Mouse (Mus musculus) hindbrain, embryonic 14.5 days (tissue): ENCODE measurements at regions not wholly inside any gene's neighbourhood (a gene's known extent, or its start where the extent isn't known, plus 50 kb on each side); places are given as distances from the start of the nearest gene placed in this dataset.

Experiments
- ATAC-seq: fragments of 200-750 bp; cut with Nextera tagmentation; 2 replicates; pipeline ENCODE4 v1.8.0; 2017; ENCODE audit warnings: moderate number of reproducible peaks, mild to moderate bottlenecking, moderate TSS enrichment, moderate library complexity; ENCODE audit not compliant: low FRiP score
- DNase-seq: peaks from one replicate; pipeline ENCODE4 v3.0.0-alpha.2; 2015; ENCODE audit warnings: low spot score
- H3K27ac ChIP-seq: fragments of 300-500 bp; sonication (generic); 2 replicates; pipeline ENCODE4 v1.5.1; 2014; ENCODE audit warnings: mild to moderate bottlenecking, moderate library complexity
- H3K27me3 ChIP-seq: fragments of 300-500 bp; sonication (generic); 2 replicates; pipeline ENCODE4 v1.6.1; 2014; ENCODE audit warnings: mild to moderate bottlenecking, low read length, mixed read lengths; ENCODE audit not compliant: control insufficient read depth, insufficient read depth
- H3K36me3 ChIP-seq: fragments of 300-500 bp; sonication (generic); replicated peaks from 2 replicates; pipeline ENCODE4 v1.6.1; 2014; ENCODE audit not compliant: control insufficient read depth, insufficient read depth
- H3K4me1 ChIP-seq: fragments of 300-500 bp; sonication (generic); replicated peaks from 2 replicates; pipeline ENCODE4 v1.6.1; 2014; ENCODE audit warnings: antibody characterized with exemption, low read length, mixed read lengths; ENCODE audit not compliant: control insufficient read depth, insufficient read depth
- H3K4me2 ChIP-seq: fragments of 300-500 bp; sonication (generic); replicated peaks from 2 replicates; pipeline ENCODE4 v1.6.1; 2014; ENCODE audit warnings: mild to moderate bottlenecking, moderate library complexity
- H3K4me3 ChIP-seq: fragments of 300-500 bp; sonication (generic); replicated peaks from 2 replicates; pipeline ENCODE4 v1.5.1; 2014; ENCODE audit warnings: mild to moderate bottlenecking, low read length
- H3K9ac ChIP-seq: fragments of 300-500 bp; sonication (generic); 2 replicates; pipeline ENCODE4 v1.6.1; 2014
- H3K9me3 ChIP-seq: fragments of 300-500 bp; sonication (generic); 2 replicates; pipeline ENCODE4 v1.6.1; 2016; ENCODE audit warnings: low read length; ENCODE audit not compliant: control insufficient read depth
- WGBS: fragments of 180-500 bp; shearing (Covaris S2); extraction: QIAGEN DNeasy Blood & Tissue Kit; methylation state at CpG from one replicate; pipeline ENCODE4 v1.1.7; 2014; 5-methylcytosine and 5-hydroxymethylcytosine counted together

DNA sequence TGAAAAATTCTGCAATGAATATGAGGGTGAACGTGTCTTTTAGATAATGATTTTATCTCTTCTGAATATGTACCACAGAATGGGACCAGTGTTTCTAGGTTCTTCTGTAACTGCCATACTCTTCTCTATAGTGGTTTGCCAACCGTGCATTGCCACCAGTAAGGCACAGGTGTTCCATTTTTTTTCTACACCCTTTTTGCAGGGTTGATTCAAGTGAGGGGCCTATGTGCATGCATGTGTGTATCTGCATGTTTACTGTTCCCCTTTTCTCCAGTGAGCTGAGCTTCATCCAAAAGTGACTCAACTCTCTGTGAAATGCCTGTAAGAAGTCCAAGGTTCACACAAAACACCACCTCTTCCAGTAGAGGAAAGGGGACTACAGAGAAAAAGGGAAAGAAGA lies 467.7 kb downstream of the Gsdmc2 start:
- 88% methylated on average over 2 of the region's 2 CpGs for WGBS
- Histone ChIP-seq H3K36me3 (no peaks in the 10 kb centered on the region), H3K4me3 (no peak overlapping the region), H3K27ac (no peak overlapping the region), H3K9me3 (no peaks in the 10 kb centered on the region), H3K4me2 (no peak overlapping the region), H3K9ac (no peak overlapping the region), H3K4me1 (no peaks in the 10 kb centered on the region), H3K27me3 (no peaks in the 10 kb centered on the region)
- DNase-seq: no peak
- ATAC-seq: no peak

DNA sequence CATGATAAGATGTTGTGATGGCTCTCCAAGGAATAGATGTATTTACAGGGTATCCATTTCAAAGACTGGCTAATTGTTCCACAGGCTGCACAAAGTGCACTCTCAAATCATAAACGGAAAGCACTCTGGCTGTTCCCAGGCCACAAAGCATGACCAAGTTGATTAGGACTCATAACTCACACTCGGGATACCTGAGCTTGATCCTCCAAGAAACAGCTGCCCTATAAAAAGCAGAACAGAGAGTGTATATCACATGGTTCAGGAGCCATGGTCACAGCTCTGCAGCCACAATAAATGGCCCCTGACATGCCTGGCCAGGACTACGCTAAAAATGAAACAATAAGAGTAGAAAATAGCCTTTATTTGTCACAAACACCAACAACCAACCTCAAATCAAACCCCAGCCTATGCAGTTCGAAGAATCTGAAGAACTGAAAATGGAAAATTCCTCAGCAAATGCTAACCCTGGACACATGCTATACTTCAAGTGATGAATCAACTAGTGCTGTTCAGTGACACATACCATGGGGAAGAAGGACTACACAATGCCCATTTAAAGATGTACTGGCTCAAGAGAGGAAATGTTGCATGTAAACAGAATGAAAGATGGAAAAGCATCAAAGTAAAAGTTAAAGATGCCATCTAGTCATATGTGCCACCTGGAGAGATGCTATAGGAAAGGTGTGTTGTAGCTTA lies 473.5 kb downstream of the Gsdmc2 start:
- no peak overlapping the region for H3K4me3 ChIP-seq
- no peaks in the 10 kb centered on the region for H3K27me3 ChIP-seq
- no peak for DNase-seq
- H3K4me2 ChIP-seq: no peak overlapping the region
- no peaks in the 10 kb centered on the region for H3K9me3 ChIP-seq
- no peak for ATAC-seq
- no peak overlapping the region for H3K27ac ChIP-seq
- 78% methylated on average over 4 of the region's 4 CpGs for WGBS
- H3K4me1 ChIP-seq: no peaks in the 10 kb centered on the region
- no peak overlapping the region for H3K9ac ChIP-seq
- H3K36me3 ChIP-seq: no peaks in the 10 kb centered on the region

DNA sequence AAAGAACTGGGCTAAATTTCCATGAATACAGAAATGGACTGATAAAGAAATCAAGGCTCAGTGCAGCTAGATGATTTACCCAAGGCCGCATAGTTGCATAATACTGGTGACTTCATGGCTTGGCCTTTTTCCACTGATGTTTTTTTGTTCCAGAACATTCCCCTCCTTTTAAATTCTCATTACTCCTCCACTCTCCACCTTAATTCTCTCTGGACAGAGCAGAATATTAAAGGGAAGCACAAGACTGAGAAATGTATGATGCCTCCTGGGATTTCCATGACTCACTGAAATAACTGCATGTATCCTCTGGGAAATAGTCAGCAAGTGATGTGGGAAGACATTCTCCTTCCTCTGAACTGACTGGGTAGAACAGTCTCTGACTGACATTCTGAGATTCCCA lies 480.5 kb downstream of the Gsdmc2 start:
- Histone ChIP-seq H3K27ac (no peak overlapping the region), H3K36me3 (no peaks in the 10 kb centered on the region), H3K4me2 (no peak overlapping the region), H3K4me3 (no peak overlapping the region), H3K27me3 (no peaks in the 10 kb centered on the region), H3K4me1 (no peaks in the 10 kb centered on the region), H3K9ac (no peak overlapping the region), H3K9me3 (no peaks in the 10 kb centered on the region)
- 92% methylated on average over 1 of the region's 1 CpGs for WGBS
- no peak for ATAC-seq
- DNase-seq: no peak

DNA sequence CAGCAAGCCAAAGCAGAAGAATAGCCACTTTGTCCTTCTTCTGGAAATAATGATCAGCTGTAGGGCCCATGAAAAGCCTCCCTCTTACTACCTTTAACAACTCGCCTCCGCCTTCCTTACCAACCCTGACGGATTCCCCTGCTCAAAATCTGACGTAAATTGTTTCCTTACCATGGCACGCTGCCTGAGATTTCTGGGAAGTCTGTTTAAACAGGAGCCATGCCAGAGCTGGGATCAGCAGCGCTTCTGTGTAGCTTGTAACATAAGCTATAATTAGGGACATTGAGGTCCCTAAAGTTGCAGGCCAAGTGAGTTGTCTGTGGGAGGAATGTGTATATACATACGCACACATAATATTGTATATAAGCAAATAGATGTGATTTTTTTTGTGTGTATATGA lies 484.6 kb downstream of the Gsdmc2 start:
- DNase-seq (no peak), ATAC-seq (no peak)
- Histone ChIP-seq H3K27ac (no peak overlapping the region), H3K36me3 (no peaks in the 10 kb centered on the region), H3K4me1 (no peaks in the 10 kb centered on the region), H3K9ac (no peak overlapping the region), H3K27me3 (no peaks in the 10 kb centered on the region), H3K4me3 (no peak overlapping the region), H3K9me3 (no peaks in the 10 kb centered on the region), H3K4me2 (no peak overlapping the region)
- 81% methylated on average over 7 of the region's 7 CpGs for WGBS

DNA sequence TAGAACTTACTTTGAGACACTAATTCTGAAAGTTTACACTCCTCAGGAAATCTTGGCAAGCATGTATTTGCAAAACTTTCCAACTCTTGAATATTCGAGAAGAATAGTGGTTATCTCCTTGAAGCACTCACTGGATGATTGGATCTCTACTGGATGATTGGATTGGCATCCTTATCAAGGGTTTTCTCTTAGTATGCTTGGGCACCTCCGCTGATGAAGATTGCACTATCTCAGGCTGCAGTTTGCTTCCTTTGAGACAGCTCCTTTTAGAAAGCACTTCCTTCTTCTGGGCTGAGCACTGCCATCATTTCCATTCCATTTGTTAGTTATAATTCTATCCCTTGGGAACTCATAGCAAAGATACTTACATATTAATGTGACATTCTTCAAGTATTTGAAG lies 503.2 kb downstream of the Gsdmc2 start:
- Histone ChIP-seq H3K4me3 (no peak overlapping the region), H3K36me3 (no peaks in the 10 kb centered on the region), H3K4me1 (no peaks in the 10 kb centered on the region), H3K4me2 (no peak overlapping the region), H3K27me3 (no peaks in the 10 kb centered on the region), H3K27ac (no peak overlapping the region), H3K9ac (no peak overlapping the region), H3K9me3 (no peaks in the 10 kb centered on the region)
- DNase-seq (no peak), ATAC-seq (no peak)
- 78% methylated on average over 2 of the region's 2 CpGs for WGBS

DNA sequence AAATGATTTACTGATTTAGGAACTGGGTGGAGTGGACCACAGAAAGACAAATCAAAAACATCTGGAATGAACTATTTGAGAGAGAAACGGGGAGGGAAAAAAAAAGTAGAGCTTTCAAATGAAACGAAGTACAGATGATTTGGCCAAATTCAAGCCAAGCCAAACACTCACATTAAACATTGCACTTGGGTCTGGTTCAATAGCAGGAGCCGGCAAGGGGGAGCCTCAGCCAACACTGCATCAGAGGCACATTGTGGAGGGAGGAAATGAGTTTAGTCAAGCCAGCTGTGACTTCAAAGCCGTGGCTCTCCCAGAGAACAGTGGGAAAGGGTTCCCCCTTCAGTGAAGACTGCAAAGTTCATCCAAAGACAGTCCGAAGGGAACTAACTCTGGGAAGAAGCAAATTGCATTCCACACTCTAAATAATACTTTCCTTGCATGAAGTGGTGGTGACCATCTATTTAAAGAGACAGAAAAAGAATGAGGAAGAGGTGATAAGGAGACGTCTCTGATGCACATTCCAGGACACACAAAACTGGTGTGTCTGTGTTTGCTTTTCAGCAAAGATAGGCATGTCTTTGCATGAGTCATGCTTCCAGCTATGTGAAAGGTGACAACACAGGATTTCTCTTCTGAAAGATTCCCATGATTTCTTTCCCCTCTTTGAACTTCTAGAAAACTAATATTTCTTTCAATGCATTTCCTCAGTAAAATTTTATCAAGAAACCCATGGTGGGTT lies 504.5 kb downstream of the Gsdmc2 start:
- no peaks in the 10 kb centered on the region for H3K4me1 ChIP-seq
- H3K9me3 ChIP-seq: no peaks in the 10 kb centered on the region
- H3K4me2 ChIP-seq: no peak overlapping the region
- WGBS: 44% methylated on average over 6 of the region's 6 CpGs
- no peaks in the 10 kb centered on the region for H3K27me3 ChIP-seq
- H3K9ac ChIP-seq: no peak overlapping the region
- no peak overlapping the region for H3K4me3 ChIP-seq
- H3K27ac ChIP-seq: no peak overlapping the region
- ATAC-seq: no peak
- no peaks in the 10 kb centered on the region for H3K36me3 ChIP-seq
- peak; percentile 57 for DNase-seq

DNA sequence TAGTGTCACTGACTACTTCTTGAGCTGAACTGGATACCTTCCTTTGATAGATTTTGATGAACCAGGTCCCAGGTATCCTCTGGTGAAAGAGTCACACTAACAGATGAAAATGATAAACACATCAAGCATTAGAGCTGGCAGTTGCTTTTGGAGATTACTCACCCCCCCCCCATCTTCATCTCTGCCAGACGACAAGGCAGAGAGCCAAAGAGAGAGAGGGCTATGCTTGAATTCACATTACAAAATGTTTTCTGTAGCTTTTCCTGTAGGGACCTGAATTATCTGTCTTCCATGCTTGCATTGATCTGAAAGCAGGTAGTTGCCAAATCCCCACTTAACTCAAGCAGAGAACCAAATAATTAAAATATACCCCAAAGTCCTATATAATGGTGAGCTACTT lies 525.3 kb downstream of the Gsdmc2 start:
- Histone ChIP-seq H3K27ac (no peak overlapping the region), H3K4me3 (no peak overlapping the region), H3K36me3 (no peaks in the 10 kb centered on the region), H3K27me3 (no peaks in the 10 kb centered on the region), H3K9ac (no peak overlapping the region), H3K9me3 (no peaks in the 10 kb centered on the region), H3K4me2 (no peak overlapping the region), H3K4me1 (no peaks in the 10 kb centered on the region)
- DNase-seq (no peak), ATAC-seq (no peak)
- WGBS: 37% methylated on average over 1 of the region's 1 CpGs

DNA sequence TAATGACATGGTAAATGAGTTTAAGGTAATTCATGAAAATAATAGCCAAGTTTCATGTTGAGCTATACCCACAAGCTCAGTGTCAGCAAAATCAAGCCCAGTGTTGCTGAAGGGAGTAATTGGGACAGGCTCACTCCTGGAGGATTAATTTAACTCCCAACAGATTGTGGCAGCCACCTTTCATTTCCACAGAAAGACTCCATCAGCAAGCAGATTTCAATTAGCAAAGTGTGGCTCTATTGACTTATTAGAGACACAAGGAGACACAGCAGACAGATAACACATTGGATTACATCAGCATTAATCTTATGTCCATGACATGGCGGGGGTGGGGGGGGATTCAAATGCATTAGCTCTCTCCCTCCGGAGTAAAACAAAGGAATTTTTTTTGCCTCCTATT lies 534.6 kb downstream of the Gsdmc2 start:
- Histone ChIP-seq H3K27me3 (no peaks in the 10 kb centered on the region), H3K27ac (no peak overlapping the region), H3K4me2 (no peak overlapping the region), H3K4me1 (no peaks in the 10 kb centered on the region), H3K9ac (no peak overlapping the region), H3K36me3 (no peaks in the 10 kb centered on the region), H3K9me3 (no peaks in the 10 kb centered on the region), H3K4me3 (no peak overlapping the region)
- whole genome bisulfite sequencing: 68% methylated on average over 2 of the region's 2 CpGs
- ATAC-seq (no peak), DNase-seq (no peak)

DNA sequence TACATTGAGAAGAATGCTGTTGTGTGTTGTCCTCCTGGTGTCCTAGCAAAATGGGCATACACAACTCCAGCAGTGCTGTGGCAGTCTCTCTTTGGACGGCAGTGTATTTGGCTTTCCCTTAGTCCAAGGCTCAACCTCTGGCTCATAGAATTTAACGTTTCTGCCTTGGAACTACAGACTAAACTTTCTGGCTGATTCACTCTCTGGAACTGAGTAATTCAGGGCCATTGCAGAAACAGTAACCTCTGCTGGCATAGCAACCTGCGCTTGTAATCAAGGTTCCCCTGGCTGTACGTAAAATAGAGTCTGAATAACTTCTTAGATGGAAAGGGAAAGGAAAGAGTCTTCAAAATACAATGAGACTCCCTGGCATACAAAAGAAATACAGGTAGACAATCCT lies 545.7 kb downstream of the Gsdmc2 start:
- DNase-seq (no peak), ATAC-seq (no peak)
- no peak overlapping the region for H3K4me2 ChIP-seq
- H3K4me1 ChIP-seq: no peaks in the 10 kb centered on the region
- H3K4me3 ChIP-seq: no peak overlapping the region
- no peak overlapping the region for H3K9ac ChIP-seq
- no peaks in the 10 kb centered on the region for H3K36me3 ChIP-seq
- WGBS: 84% methylated on average over 4 of the region's 4 CpGs
- H3K27me3 ChIP-seq: no peaks in the 10 kb centered on the region
- H3K9me3 ChIP-seq: no peaks in the 10 kb centered on the region
- H3K27ac ChIP-seq: no peak overlapping the region
